Mouse (Mus musculus) limb, embryonic 14.5 days (tissue): ENCODE results near the gene Cat. TPM values are rescaled to one million over a fixed set of nuclear protein-coding genes. Genes with fewer than 3 reads are reported as not detected.

Source experiments
- ATAC-seq: fragments of 200-750 bp; cut with Nextera tagmentation; 2 replicates; pipeline ENCODE4 v1.8.0; 2017; ENCODE audit warnings: low read depth, moderate number of reproducible peaks, moderate TSS enrichment; ENCODE audit not compliant: low FRiP score
- DNase-seq: peaks from one replicate; pipeline ENCODE4 v3.0.0-alpha.2; 2015; ENCODE audit warnings: low spot score
- H3K27ac ChIP-seq: fragments of 300-500 bp; sonication (generic); replicated peaks from 2 replicates; pipeline ENCODE4 v1.5.1; 2014; ENCODE audit warnings: low read depth, mild to moderate bottlenecking, low read length, moderate library complexity, mixed read lengths
- H3K27me3 ChIP-seq: fragments of 300-500 bp; sonication (generic); 2 replicates; pipeline ENCODE4 v1.6.1; 2014; ENCODE audit warnings: low read length, mixed read lengths; ENCODE audit not compliant: control insufficient read depth, insufficient read depth
- H3K36me3 ChIP-seq: fragments of 300-500 bp; sonication (generic); 2 replicates; pipeline ENCODE4 v1.6.1; 2014; ENCODE audit warnings: mild to moderate bottlenecking, low read length, moderate library complexity, mixed read lengths; ENCODE audit not compliant: control insufficient read depth, insufficient read depth
- H3K4me1 ChIP-seq: fragments of 300-500 bp; sonication (generic); 2 replicates; pipeline ENCODE4 v1.6.1; 2014; ENCODE audit warnings: antibody characterized with exemption, low read length, mixed read lengths; ENCODE audit not compliant: control insufficient read depth, insufficient read depth
- H3K4me2 ChIP-seq: fragments of 300-500 bp; sonication (generic); replicated peaks from 2 replicates; pipeline ENCODE4 v1.6.1; 2014; ENCODE audit warnings: low read depth, mild to moderate bottlenecking, low read length, moderate library complexity; ENCODE audit not compliant: severe bottlenecking
- H3K4me3 ChIP-seq: fragments of 300-500 bp; sonication (generic); replicated peaks from 2 replicates; pipeline ENCODE4 v1.5.1; 2014; ENCODE audit warnings: low read length
- H3K9ac ChIP-seq: fragments of 300-500 bp; sonication (generic); 2 replicates; pipeline ENCODE4 v1.6.1; 2014; ENCODE audit warnings: mild to moderate bottlenecking, low read depth, low read length, moderate library complexity; ENCODE audit not compliant: severe bottlenecking
- H3K9me3 ChIP-seq: fragments of 300-500 bp; sonication (generic); 2 replicates; pipeline ENCODE4 v1.6.1; 2016; ENCODE audit warnings: low read length; ENCODE audit not compliant: control insufficient read depth
- POLR2A ChIP-seq: fragments of 200-500 bp; IDR thresholded peaks from 2 replicates; pipeline ENCODE4 v1.8.0; 2012; ENCODE audit warnings: inconsistent platforms, mild to moderate bottlenecking, moderate library complexity, borderline replicate concordance; ENCODE audit not compliant: insufficient read depth, insufficient read length; ENCODE audit errors: extremely low read depth
- WGBS: fragments of 180-500 bp; shearing (Covaris S2); extraction: QIAGEN DNeasy Blood & Tissue Kit; methylation state at CpG from one replicate; pipeline ENCODE4 v1.1.7; 2014; 5-methylcytosine and 5-hydroxymethylcytosine counted together
- polyA plus RNA-seq, 2 experiments: library from polyadenylated mRNA; depleted of rRNA in 1 of 2; stranded (reverse) in 1 of 2; unstranded in 1 of 2; fragments of >200 nt; fragmentation: Nextera tagmentation in 1 of 2; extraction: Ambion mirVana in 1 of 2; gene quantifications; 2 replicates each; pipeline versions ENCODE4 v1.2.1 to v1.2.3; 2012 to 2014

Cat gene
- polyA plus RNA-seq, 2 experiments, result 56.3 to 82.3 TPM

DNA sequence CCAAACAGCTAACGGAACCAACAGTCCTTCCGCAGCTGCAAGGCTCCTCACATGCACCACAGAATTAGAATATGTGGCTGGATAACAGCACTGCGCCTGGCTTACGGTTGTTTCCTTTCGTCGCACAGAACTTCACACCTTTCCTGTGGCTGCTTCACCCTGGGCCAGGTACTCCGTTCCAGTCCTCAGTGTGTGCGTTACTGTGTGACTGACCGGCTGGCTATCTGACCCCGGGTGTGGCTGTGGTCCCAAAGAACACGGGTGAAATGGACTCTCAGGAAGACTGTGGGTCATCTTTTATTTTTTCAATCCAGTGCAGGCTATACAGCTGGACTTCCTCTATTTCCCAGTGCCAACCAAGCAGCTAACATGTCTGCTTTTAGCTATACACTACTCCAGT is 19.5 kb downstream of the Cat start:
- Histone ChIP-seq H3K4me3 (no peak overlapping the region), H3K27me3 (no peaks in the 10 kb centered on the region), H3K9ac (no peak overlapping the region), H3K9me3 (no peaks in the 10 kb centered on the region), H3K4me1 (peaks cover 12% of the 10 kb centered on the region), H3K4me2 (no peak overlapping the region), H3K27ac (no peak overlapping the region), H3K36me3 (peaks cover 62% of the 10 kb centered on the region)
- DNase-seq (no peak), ATAC-seq (no peak)
- TF ChIP-seq POLR2A, result no peak
- WGBS, result 92% methylated on average over 11 of the region's 11 CpGs

DNA sequence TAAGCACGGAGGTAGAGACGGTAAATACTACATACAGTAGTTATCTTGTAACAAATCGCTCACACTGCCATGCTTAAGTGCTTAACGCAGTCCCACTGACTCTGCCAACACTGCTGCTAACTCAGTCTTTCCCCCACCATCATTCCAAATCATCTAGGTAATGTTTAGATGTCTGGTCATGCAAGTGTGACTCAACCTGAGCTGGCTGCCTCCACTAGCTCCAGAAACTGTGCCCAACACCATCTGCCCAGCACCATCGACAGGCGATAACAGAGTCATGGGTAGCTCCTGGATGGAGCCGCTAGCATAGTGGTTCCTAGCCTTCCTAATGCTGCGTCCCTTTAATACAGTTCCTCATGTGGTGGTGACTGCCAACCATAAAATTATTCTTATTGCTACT is 20.4 kb downstream of the Cat start:
- H3K9ac ChIP-seq, result no peak overlapping the region
- no peak overlapping the region for H3K4me2 ChIP-seq
- H3K36me3 ChIP-seq, result peaks cover 62% of the 10 kb centered on the region
- no peak overlapping the region for H3K4me3 ChIP-seq
- no peak for TF ChIP-seq POLR2A
- H3K27me3 ChIP-seq, result no peaks in the 10 kb centered on the region
- H3K27ac ChIP-seq, result no peak overlapping the region
- H3K4me1 ChIP-seq, result peaks cover 12% of the 10 kb centered on the region
- DNase-seq, result no peak
- H3K9me3 ChIP-seq, result no peaks in the 10 kb centered on the region
- ATAC-seq, result no peak
- WGBS, result 92% methylated on average over 8 of the region's 8 CpGs

DNA sequence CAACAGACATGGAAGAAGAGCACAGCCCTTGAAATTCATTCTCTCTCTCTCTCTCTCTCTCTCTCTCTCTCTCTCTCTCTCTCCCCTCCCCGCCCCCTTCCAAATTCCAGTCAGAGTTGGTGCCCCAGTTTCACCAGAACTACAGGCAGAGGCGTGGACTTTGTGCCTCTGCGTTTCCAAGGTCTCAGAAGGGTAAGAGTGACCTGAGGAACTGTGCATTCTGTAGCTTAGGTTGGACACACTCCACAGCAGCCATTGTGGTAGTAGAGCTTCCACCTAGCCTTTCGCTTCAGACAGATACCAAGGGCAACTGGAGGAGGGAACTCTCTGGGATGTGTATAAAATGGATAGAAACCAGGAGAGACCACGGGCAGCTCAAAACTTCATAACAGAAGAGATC is 22.2 kb downstream of the Cat start:
- no peak for DNase-seq
- Histone ChIP-seq H3K27ac (no peak overlapping the region), H3K4me2 (no peak overlapping the region), H3K27me3 (no peaks in the 10 kb centered on the region), H3K4me3 (no peak overlapping the region), H3K9ac (no peak overlapping the region), H3K9me3 (no peaks in the 10 kb centered on the region), H3K4me1 (peaks cover 12% of the 10 kb centered on the region), H3K36me3 (peaks cover 72% of the 10 kb centered on the region)
- TF ChIP-seq POLR2A, result no peak
- ATAC-seq, result no peak
- WGBS, result 88% methylated on average over 5 of the region's 5 CpGs

DNA sequence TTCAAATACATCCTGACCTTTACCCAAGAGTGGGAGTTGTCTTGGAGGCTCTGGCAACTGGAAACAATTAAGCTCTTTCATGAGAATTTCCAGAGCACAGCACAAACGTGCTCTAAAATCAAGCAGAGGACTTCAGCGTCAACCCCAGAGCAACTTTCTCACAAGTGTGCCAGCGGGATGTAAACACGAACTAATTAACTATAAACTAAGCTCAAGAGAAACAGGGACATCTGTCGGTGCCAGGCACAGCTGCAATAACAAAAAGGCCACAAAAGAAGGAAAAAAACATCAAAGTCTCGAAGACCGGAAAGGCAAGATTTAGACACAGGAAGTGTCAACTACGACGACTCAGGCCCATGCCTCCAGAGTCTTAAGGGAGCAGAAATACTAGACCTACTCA is 23.2 kb downstream of the Cat start:
- ATAC-seq (peak; percentile 72; the same call in 1 of the 2 replicates), DNase-seq (peak; percentile 36)
- H3K9ac ChIP-seq, result no peak overlapping the region
- H3K9me3 ChIP-seq, result no peaks in the 10 kb centered on the region
- no peaks in the 10 kb centered on the region for H3K27me3 ChIP-seq
- no peak overlapping the region for H3K4me2 ChIP-seq
- no peak for TF ChIP-seq POLR2A
- peaks cover 12% of the 10 kb centered on the region for H3K4me1 ChIP-seq
- 11% methylated on average over 9 of the region's 9 CpGs for WGBS
- peaks cover 65% of the 10 kb centered on the region for H3K36me3 ChIP-seq
- peak overlapping the region; percentile 68 for H3K27ac ChIP-seq
- no peak overlapping the region for H3K4me3 ChIP-seq

DNA sequence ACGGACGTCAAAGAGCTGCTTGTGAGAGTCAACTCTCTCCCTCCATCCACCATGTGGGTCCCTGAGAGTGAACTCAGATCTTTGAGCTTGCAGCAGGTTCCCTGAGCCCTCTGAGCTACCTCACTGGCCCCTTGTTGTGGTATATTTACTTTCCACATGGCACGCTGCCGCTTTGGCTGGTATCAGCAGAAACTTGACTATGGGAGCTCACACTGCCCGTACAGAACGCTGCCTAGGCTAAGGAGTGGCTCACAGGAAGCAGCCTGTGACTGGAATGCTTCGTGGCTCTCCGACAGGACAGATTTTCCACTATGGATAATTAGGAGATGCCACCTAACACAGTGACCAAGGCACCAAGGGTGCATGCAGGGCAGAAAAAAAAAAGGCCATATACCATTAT is 23.8 kb downstream of the Cat start:
- Histone ChIP-seq H3K4me2 (0 out of 2 replicates have a peak overlapping the region, but pooled peaks have one; percentile 7), H3K4me3 (no peak overlapping the region), H3K9me3 (no peaks in the 10 kb centered on the region), H3K9ac (no peak overlapping the region), H3K27ac (peak overlapping the region; percentile 68), H3K27me3 (no peaks in the 10 kb centered on the region), H3K36me3 (peaks cover 64% of the 10 kb centered on the region), H3K4me1 (peaks cover 12% of the 10 kb centered on the region)
- no peak for DNase-seq
- TF ChIP-seq POLR2A, result no peak
- no peak for ATAC-seq
- WGBS, result 38% methylated on average over 8 of the region's 8 CpGs

DNA sequence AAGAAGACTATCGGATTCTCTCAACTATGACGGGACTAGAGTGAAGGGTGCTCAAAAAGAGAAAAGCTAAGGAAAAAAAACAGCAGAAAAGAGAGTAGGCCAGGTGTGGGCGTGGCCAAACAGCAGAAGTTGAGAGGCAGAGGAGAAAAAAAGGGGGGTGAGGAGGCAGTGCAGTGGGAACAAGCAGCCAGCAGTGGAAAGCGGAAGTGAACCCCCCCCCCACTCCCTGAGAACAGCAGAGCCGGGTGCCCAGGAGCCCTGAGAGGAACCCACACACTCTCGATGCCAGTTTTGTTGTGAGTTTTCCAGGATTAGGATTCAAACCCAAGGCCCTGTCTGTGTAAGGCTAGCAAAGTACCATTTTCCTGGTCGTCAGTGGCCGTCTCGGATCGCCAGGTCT is 25.9 kb downstream of the Cat start:
- DNase-seq, result no peak
- H3K9ac ChIP-seq, result no peak overlapping the region
- WGBS, result 90% methylated on average over 10 of the region's 10 CpGs
- TF ChIP-seq POLR2A, result no peak
- no peak overlapping the region for H3K27ac ChIP-seq
- H3K9me3 ChIP-seq, result no peaks in the 10 kb centered on the region
- no peak for ATAC-seq
- peaks cover 68% of the 10 kb centered on the region for H3K36me3 ChIP-seq
- no peaks in the 10 kb centered on the region for H3K27me3 ChIP-seq
- no peak overlapping the region for H3K4me3 ChIP-seq
- H3K4me1 ChIP-seq, result peaks cover 12% of the 10 kb centered on the region
- H3K4me2 ChIP-seq, result no peak overlapping the region
